Mouse (Mus musculus): ENCODE measurements around the gene Znrf3.
A peak's percentile ranks its signal among the peaks of the same experiment; 100 is the strongest.
"Not testable (repeated sequence)": the region's sequence is repeated elsewhere in the genome, so short reads cannot be mapped to it uniquely, and the experiment has no call there.

The Znrf3 gene

DNA sequence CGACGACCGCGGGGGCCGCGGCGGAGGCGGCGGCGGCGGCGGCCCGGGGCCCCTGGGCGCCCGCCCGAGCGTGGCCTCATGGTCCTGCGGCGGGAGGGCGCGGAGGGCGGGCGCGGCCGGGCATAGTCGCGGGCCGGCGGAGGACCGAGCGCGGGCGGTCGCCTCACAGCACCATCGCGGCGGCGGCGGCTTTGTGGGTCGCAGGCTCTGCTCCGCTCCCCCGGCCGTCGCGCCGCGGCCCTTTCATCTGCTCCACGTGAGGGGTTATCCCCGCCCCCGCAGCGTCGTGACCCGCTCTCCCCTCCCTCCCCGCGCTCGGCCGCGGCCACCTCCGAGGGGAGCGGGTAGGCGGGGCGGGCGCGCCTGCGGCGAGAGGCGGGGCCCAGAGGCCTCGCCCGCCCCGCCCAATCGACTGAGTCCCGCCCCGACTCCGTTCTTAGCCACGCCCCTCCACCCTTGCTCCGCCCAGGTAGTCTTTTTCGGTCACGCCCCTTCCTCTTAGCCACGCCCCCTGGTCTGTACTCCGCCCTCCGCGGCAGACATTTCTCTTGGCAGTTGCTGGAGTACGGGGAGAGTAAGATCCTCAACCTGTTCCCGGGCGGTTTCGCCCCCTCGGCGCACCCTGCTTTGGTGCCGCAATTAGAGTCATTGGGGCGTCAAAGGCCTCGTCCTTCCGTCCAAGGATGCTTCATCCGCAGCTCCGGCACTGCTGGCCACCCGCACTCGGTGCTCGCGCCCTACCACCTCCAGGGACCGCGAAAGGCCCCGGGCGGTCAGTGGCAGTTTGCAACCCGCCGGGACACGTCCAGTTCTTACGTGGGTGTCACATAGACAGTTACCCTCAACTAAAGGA lies at the start of gene Znrf3:
Gene Znrf3, minus strand, starts transcription at position 249 of the 853 bp plus-strand sequence.
- peak; percentile 86 to 92 for DNase-seq (ENCODE audit: low read depth in 1 of 2, low spot score in 2 of 2)

- no peak for DNase-seq (ENCODE audit: low read depth in 1 of 2, low spot score in 2 of 2)
Observed at GRCm38 (mm10) chr11:5493869-5494268, 49.2 kb upstream of the Znrf3 start.

GRCm38 (mm10) chr11:5491912-5492311 lies 47.3 kb upstream of the Znrf3 start:
- no peak for DNase-seq (ENCODE audit: low read depth in 1 of 2, low spot score in 2 of 2)

DNA sequence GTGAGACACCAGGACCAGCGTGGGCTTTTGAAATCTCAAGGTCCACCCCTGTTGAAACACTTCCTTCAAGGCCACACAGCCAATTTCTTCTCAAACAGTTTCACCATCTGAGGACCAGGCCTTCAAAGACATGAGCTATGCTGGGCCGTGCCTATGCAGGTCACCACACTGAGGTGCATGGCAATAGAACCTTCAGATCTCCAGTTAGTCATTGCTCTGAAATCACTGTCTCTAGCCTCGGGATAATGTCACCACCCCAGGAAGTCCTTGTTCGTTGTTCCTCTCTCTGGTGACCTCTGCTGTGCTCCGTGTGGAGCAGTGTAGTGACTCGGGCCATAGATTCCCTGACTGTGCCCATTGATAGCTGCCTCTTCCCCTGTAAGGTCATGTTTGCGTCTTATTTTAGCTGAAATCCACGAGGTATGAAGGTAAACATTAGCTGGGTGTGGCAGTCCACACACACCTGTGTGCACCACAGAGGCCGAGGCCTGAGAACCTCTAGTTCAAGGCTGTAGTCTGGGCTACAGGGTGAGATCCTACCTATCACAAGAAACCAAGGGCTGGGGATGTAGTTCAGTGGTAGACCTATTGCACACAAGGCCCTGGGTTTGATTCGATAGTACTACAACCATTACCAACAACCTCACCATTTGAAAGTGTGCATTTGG lies 46.5 kb upstream of the Znrf3 start:
- no peak for DNase-seq (ENCODE audit: low read depth in 1 of 2, low spot score in 2 of 2)

GRCm38 (mm10) chr11:5489433-5489832 lies 44.8 kb upstream of the Znrf3 start:
- not testable (repeated sequence) for DNase-seq (ENCODE audit: low read depth in 1 of 2, low spot score in 2 of 2)

DNA sequence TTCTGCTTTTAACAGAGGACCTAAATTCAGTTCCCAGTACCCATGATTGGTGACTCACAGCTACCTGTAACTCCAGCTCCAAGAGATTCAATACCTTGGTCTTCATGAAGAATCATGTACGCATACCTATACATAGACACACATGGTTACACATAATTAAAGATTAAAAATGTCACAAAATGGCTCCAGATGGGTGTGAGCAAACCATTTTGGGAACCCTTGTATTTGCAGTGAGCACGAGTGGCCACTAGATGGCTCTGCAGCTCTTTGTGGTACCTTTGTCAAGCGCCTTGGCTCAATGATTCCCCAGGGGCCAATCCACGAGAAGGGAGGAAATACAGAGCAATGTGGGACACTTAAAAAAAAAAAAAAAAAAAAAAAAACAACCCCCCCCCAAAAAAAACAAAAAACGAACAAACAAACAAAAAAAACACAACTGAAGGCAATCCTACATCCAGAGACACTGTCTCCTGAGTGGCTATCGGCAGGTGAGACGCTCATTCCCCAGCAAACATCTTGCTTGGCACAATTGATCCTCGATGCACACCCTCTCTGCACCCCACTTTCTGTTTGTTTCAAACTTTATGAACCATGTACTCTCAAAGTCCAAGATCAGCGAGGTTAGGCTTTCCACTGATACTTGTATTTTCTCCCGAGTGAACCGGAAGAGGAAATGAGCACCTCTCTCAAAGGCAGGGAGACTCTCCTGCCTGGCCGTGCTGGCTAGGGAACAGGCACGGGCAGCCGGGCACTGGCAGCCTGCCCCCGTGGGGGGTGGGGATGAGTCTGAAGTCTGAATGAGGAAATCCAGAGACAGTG lies 40.8 kb upstream of the Znrf3 start:
- DNase-seq (ENCODE audit: low read depth in 1 of 2, low spot score in 2 of 2) = peak; percentile 50 to 71

DNA sequence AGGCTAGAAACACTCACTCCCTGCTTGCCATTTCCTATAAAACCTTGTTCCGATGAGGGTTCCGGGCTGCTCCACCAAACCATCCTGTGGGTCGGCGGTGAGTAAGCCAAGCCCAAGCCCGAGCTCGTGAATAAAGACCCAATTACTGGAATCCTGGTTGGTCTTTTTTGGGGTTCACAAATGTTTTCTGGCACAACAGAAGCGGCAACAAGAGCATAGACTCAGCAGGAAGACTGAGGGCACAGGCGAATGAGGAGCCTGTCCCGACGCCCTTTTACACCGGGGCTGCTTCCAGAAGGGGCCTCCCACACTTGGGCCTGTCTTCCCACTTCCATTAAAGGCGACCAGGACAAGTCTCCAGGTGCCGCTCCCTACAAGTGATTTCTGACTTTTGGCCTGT lies 37.9 kb upstream of the Znrf3 start:
- no peak for DNase-seq (ENCODE audit: low read depth in 1 of 2, low spot score in 2 of 2)

- DNase-seq (ENCODE audit: low read depth in 1 of 2, low spot score in 2 of 2) = no peak
Observed at GRCm38 (mm10) chr11:5478831-5479230, 34.2 kb upstream of the Znrf3 start.

GRCm38 (mm10) chr11:5478193-5478592 lies 33.5 kb upstream of the Znrf3 start:
- DNase-seq (ENCODE audit: low read depth in 1 of 2, low spot score in 2 of 2) = no peak

DNA sequence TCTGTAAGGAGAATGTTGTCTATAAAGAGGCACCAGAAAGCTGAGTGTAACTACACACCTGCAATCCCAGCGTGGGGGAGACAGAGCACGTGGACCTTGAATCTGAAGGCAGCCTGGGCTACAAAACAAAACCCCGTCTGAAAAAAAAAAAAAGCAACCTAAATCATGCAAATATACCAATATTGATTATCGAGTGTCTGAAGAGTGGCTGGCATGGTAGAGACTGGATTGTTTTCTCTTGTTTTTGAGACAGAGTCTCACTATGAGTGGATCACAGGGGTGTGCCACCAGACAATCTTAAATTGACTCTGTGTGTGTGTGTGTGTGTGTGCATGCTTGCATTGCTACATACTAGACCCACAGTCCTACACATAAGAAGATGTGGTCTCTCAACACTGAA lies 32.2 kb upstream of the Znrf3 start:
- DNase-seq (ENCODE audit: low read depth in 1 of 2, low spot score in 2 of 2) = no peak

DNA sequence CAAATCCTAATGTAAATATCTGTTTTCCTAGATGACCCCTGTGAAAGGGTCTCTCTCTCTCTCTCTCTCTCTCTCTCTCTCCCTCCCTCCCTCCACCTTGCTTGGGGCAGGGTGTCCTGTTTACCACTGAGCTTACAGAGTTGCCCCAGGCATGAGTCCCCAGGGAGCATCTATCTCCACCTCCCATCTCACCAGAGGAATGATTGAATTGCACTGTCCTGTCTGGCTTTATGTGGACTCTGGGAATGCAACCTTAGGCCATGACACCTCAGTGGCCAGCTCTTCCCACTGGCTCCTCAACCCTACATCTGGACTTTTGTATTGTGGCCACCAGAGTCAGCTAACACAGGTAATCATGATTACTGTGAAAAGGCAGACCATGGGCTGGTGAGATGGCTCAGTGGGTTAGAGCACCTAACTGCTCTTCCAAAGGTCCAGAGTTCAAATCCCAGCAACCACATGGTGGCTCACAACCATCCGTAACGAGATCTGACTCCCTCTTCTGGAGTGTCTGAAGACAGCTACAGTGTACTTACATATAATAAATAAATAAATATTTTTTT lies 31.0 kb upstream of the Znrf3 start:
- not testable (repeated sequence) for DNase-seq (ENCODE audit: low read depth in 1 of 2, low spot score in 2 of 2)

DNA sequence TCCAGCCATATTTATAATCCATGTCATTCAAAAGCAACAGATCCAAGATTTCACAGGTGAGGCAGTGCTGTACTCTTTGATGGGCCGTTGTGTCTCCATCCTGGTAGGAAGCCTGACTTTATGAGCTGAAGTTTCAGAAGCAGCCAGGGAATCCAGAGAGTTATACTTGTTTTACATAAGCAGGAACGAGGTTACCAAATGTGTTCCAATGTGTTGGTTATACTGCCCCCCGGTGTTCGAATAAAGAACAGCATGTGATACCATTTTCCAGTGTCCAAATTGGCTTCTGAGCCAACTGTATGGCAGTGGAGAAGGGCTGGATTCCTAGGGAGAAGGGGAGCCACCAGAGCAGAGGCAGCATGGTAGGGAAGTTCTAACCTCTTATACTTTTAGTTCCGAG lies 29.5 kb upstream of the Znrf3 start:
- peak in 1 of 2 experiments; percentile 29 for DNase-seq (ENCODE audit: low read depth in 1 of 2, low spot score in 2 of 2)

DNA sequence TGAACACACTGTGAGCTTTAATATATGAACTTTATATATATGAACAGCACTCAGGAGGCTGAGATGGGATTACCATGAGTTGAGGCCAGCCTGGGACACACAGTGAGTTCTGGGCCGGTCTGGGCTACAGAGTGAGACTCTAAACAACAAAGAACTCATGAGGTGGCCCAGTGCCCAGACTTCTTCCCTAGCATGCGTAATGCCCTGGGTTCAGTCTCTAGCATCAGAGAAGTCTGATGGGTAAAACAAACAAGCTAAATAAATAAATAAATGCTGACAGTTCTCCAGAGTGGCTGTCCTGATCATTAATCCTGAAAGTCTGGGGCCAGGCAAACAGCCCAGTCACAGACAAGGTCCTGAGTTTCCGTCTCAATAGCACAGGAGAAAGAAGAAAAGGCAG lies 25.4 kb upstream of the Znrf3 start:
- DNase-seq (ENCODE audit: low read depth in 1 of 2, low spot score in 2 of 2) = no peak

DNA sequence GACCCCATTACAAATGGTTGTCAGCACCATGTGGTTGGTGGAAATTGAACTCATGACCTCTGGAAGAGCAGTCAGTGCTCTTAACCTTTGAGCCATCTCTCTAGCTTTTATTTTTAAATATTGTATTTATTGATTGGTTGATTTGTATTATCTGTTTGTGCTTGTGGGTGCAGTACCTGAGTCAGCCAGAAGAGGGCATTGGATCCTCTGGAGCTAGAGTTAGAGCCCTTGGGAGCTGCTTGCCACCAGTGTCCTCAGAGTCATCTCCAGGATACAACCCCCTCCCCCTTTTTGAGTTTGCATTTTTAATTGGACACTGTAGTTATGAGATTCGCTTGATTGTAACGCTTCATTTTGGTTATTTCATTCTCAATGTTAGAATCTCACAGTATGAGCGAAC lies 24.4 kb upstream of the Znrf3 start:
- peak in 1 of 2 experiments; percentile 27 for DNase-seq (ENCODE audit: low read depth in 1 of 2, low spot score in 2 of 2)

GRCm38 (mm10) chr11:5468471-5468870 lies 23.8 kb upstream of the Znrf3 start:
- no peak for DNase-seq (ENCODE audit: low read depth in 1 of 2, low spot score in 2 of 2)

GRCm38 (mm10) chr11:5451923-5452322 lies 7.3 kb upstream of the Znrf3 start:
- DNase-seq (ENCODE audit: low read depth in 1 of 2, low spot score in 2 of 2) = no peak

GRCm38 (mm10) chr11:5451341-5451740 lies 6.7 kb upstream of the Znrf3 start:
- no peak for DNase-seq (ENCODE audit: low read depth in 1 of 2, low spot score in 2 of 2)

DNA sequence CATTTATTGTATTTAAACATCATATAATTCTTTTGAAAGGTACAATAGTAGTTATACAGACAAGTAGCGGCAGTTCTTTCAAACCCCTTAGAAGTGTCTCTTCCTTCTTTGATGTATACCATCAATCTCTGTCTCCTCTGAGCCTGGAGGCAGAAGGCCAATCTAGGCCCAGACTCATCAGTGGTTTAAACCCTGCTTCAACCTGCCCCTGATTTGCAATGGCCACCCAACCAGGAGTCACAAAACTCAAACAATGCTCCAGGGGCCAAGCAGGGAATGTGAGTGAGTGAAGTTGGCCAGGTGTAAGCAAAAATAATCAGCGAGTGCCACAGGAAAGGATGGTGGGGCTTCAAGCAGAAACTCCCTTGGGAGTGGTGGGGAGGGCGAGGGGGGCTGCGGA lies 6.1 kb upstream of the Znrf3 start:
- no peak for DNase-seq (ENCODE audit: low read depth in 1 of 2, low spot score in 2 of 2)

- peak in 1 of 2 experiments; percentile 19 for DNase-seq (ENCODE audit: low read depth in 1 of 2, low spot score in 2 of 2)
Observed at GRCm38 (mm10) chr11:5445452-5445953, 856 bp upstream of the Znrf3 start.

DNA sequence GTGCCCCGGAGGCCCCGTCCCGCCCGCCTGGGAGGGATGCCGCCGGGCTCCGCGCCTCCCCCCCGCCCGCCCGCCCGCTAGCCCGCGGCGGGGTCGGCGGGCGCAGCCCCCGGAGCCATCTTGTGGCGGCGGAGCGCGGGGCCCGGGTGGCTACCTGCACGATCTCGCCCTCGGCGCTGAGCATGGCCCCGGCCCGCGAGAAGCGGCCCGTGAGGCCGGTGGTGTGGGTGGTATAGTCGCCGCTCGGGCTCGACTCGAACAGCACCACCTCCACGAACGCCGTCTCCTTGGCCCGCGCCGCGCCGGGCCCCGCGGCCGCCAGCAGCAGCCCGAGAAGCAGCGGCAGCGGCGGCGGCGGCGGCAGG lies 431 bp downstream of the Znrf3 start:
- DNase-seq (ENCODE audit: low read depth in 1 of 2, low spot score in 2 of 2) = no peak
